Comparison of ENCODE assay signal across 7 mouse cellular contexts in the genomic region with DNA sequence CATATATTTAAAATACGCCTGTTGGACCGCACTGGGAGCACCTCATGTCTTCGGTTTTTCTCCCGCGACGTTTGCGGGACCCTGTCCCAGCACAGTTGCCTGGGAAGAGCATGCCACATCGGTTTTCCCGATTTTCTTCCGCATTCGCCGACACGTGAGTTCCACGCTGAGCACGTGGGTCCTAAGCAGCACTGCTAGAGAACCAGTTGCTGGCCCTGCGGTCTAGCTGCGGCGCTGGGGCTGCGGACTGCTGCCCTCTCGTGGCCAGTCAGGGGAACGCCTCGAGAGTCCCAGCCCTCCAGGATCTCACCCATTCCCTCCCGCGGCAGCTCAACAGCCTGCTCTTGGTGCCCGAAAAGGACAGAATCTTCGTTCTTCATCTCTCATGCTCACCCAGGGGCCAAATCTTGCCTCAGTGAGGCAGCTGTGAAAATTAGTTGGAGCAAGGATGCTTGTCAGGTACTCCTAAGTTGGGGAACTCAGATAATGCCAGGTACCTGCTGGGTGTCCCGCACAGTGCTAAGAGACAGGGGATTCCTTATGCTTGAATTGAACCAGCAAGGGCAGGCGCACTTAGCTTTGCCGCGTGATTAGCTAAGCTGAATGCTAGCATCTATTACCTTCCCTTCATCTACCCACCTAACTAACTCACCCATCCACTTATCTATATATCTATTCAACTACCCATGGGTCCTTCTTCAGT. TPM values are rescaled to one million over a fixed set of nuclear protein-coding genes. Genes with fewer than 3 reads are reported as not detected.
DNase-seq lines count a peak whose midpoint lies in the region; ATAC-seq and TF ChIP-seq lines count a peak whose summit lies in the region.

No protein-coding gene starts in this region.

- peak; percentile 77 for DNase-seq in adrenal gland, adult 8-10 months
- peak; percentile 77 for DNase-seq in embryo, embryonic 11.5 days (ENCODE audit: low read depth, low spot score)
- peak; percentile 74 to 82 for DNase-seq in gastrocnemius, postnatal 4 days (ENCODE audit: low spot score in 2 of 2)
- DNase-seq in limb, embryonic 11.5 days (ENCODE audit: low spot score), result peak; percentile 90
- peak; percentile 92 for DNase-seq in midbrain, embryonic 14.5 days
- DNase-seq in spleen, adult 18-20 months, result peak; percentile 67 to 80

- H3K27ac ChIP-seq in intestine, postnatal 0 days (ENCODE audit: low read depth, low read length), result no peak overlapping the region
- no peak overlapping the region for H3K27ac ChIP-seq in limb, embryonic 11.5 days (replicated peaks; ENCODE audit: low read depth, low read length)
- no peak overlapping the region for H3K27ac ChIP-seq in midbrain, embryonic 14.5 days (replicated peaks; ENCODE audit: low read depth, low read length)

- peak; percentile 86 for ATAC-seq in intestine, postnatal 0 days
- ATAC-seq in limb, embryonic 11.5 days (ENCODE audit: insufficient number of reproducible peaks, low FRiP score, low TSS enrichment, low read depth), result peak; percentile 68; the same call in 1 of the 2 replicates
- peak; percentile 87 for ATAC-seq in midbrain, embryonic 14.5 days (ENCODE audit: low FRiP score, low TSS enrichment)

- H3K27me3 ChIP-seq in intestine, postnatal 0 days (replicated peaks; ENCODE audit: control insufficient read depth, insufficient read depth, low read length), result no peaks in the 10 kb centered on the region
- H3K27me3 ChIP-seq in limb, embryonic 11.5 days (ENCODE audit: control insufficient read depth, insufficient read depth, low read length), result 0 out of 2 replicates have a peak, but pooled peaks cover 2% of the 10 kb centered on the region
- peaks cover 12% of the 10 kb centered on the region; the same call in 1 of the 2 replicates for H3K27me3 ChIP-seq in midbrain, embryonic 14.5 days (ENCODE audit: control insufficient read depth, insufficient read depth, low read length)

- H3K9me3 ChIP-seq in intestine, postnatal 0 days (ENCODE audit: control insufficient read depth), result no peaks in the 10 kb centered on the region
- no peaks in the 10 kb centered on the region for H3K9me3 ChIP-seq in limb, embryonic 11.5 days (ENCODE audit: control insufficient read depth, low read length)
- no peaks in the 10 kb centered on the region for H3K9me3 ChIP-seq in midbrain, embryonic 14.5 days (ENCODE audit: control insufficient read depth, low read length)

- H3K4me3 ChIP-seq in intestine, postnatal 0 days (ENCODE audit: low read depth, low read length), result peak overlapping the region; percentile 45
- peak overlapping the region; percentile 14; the same call in 1 of the 2 replicates for H3K4me3 ChIP-seq in limb, embryonic 11.5 days (ENCODE audit: low read depth, low read length)
- peak overlapping the region; percentile 34 for H3K4me3 ChIP-seq in midbrain, embryonic 14.5 days (replicated peaks; ENCODE audit: low read depth, low read length)

- TF ChIP-seq CTCF in intestine, postnatal 0 days (IDR thresholded peaks at IDR 0.05; ENCODE audit: low read depth), result peak; percentile 100

- H3K36me3 ChIP-seq in intestine, postnatal 0 days (ENCODE audit: control insufficient read depth, insufficient read depth), result no peaks in the 10 kb centered on the region
- H3K36me3 ChIP-seq in limb, embryonic 11.5 days (ENCODE audit: control insufficient read depth, insufficient read depth, low read length), result no peaks in the 10 kb centered on the region
- no peaks in the 10 kb centered on the region for H3K36me3 ChIP-seq in midbrain, embryonic 14.5 days (ENCODE audit: control insufficient read depth, insufficient read depth, low read length)

- WGBS in intestine, postnatal 0 days, result 9% methylated on average over 30 of the region's 30 CpGs
- WGBS in limb, embryonic 11.5 days, result 11% methylated on average over 30 of the region's 30 CpGs
- WGBS in midbrain, embryonic 14.5 days, result 11% methylated on average over 30 of the region's 30 CpGs

- no peak overlapping the region for H3K9ac ChIP-seq in intestine, postnatal 0 days (ENCODE audit: low read depth, low read length)
- no peak overlapping the region for H3K9ac ChIP-seq in limb, embryonic 11.5 days (ENCODE audit: low read length)
- peak overlapping the region; percentile 0; the same call in 1 of the 2 replicates for H3K9ac ChIP-seq in midbrain, embryonic 14.5 days (replicated peaks; ENCODE audit: low read length)

- H3K4me1 ChIP-seq in intestine, postnatal 0 days (replicated peaks; ENCODE audit: control insufficient read depth, insufficient read depth, low read length), result peaks cover 8% of the 10 kb centered on the region; the same call in 1 of the 2 replicates
- 0 out of 2 replicates have a peak, but pooled peaks cover 2% of the 10 kb centered on the region for H3K4me1 ChIP-seq in limb, embryonic 11.5 days (ENCODE audit: control insufficient read depth, insufficient read depth, low read length)
- H3K4me1 ChIP-seq in midbrain, embryonic 14.5 days (ENCODE audit: control insufficient read depth, insufficient read depth, low read length), result peaks cover 12% of the 10 kb centered on the region

- peak overlapping the region; percentile 71 for H3K4me2 ChIP-seq in intestine, postnatal 0 days (replicated peaks; ENCODE audit: low read depth)
- peak overlapping the region; percentile 46 for H3K4me2 ChIP-seq in limb, embryonic 11.5 days (ENCODE audit: low read depth, severe bottlenecking)
- peak overlapping the region; percentile 61 for H3K4me2 ChIP-seq in midbrain, embryonic 14.5 days (ENCODE audit: low read length)

RNA-seq across cellular contexts. Expression of a gene that starts 30.7 kb away (rescaled TPM):
- 1 to 10 TPM; 1.0 to 3.2 (median 1.6) TPM for total RNA-seq in adrenal gland, adult 8-10 months (2022)
- total RNA-seq in gastrocnemius, postnatal 4 days (2021), result 1 to 10 TPM; 6.1 to 8.5 TPM
- polyA plus RNA-seq in intestine, postnatal 0 days (2015; fragmentation: Nextera tagmentation; extraction: Ambion mirVana), result 0.94 and 1.4 TPM in 2 replicates
- polyA plus RNA-seq in limb, embryonic 11.5 days (2014; fragmentation: Nextera tagmentation; extraction: Ambion mirVana), result 7.3 and 9.8 TPM in 2 replicates
- 1.2 and 2.3 TPM in 2 replicates for polyA plus RNA-seq in midbrain, embryonic 14.5 days (2014; fragmentation: Nextera tagmentation; extraction: Ambion mirVana)

RNA-seq across cellular contexts. Expression of a gene that starts 41.4 kb away (rescaled TPM):
- total RNA-seq in adrenal gland, adult 8-10 months (2022), result not detected
- not detected for total RNA-seq in gastrocnemius, postnatal 4 days (2021)
- 0.08 and 0.58 TPM in 2 replicates for polyA plus RNA-seq in intestine, postnatal 0 days (2015; fragmentation: Nextera tagmentation; extraction: Ambion mirVana)
- polyA plus RNA-seq in limb, embryonic 11.5 days (2014; fragmentation: Nextera tagmentation; extraction: Ambion mirVana), result 0.16 TPM in 1 of 2 replicates, not detected in the other
- not detected in 2 replicates for polyA plus RNA-seq in midbrain, embryonic 14.5 days (2014; fragmentation: Nextera tagmentation; extraction: Ambion mirVana)

RNA-seq across cellular contexts. Expression of a gene that starts 46.7 kb away (rescaled TPM):
- total RNA-seq in adrenal gland, adult 8-10 months (2022), result 10 to 100 TPM; 46.9 to 60.1 (median 53.5) TPM
- total RNA-seq in gastrocnemius, postnatal 4 days (2021), result 10 to 100 TPM in 1 of 2 experiments, 1 to 10 TPM in 1; 9.6 to 10.9 TPM
- polyA plus RNA-seq in intestine, postnatal 0 days (2015; fragmentation: Nextera tagmentation; extraction: Ambion mirVana), result 11.2 and 11.6 TPM in 2 replicates
- polyA plus RNA-seq in limb, embryonic 11.5 days (2014; fragmentation: Nextera tagmentation; extraction: Ambion mirVana), result 4.7 and 5.0 TPM in 2 replicates
- polyA plus RNA-seq in midbrain, embryonic 14.5 days (2014; fragmentation: Nextera tagmentation; extraction: Ambion mirVana), result 18.2 and 24.0 TPM in 2 replicates

RNA-seq across cellular contexts. Expression of a gene that starts 53.2 kb away (rescaled TPM):
- total RNA-seq in adrenal gland, adult 8-10 months (2022), result 100 to 1,000 TPM; 151 to 162 (median 155) TPM
- total RNA-seq in gastrocnemius, postnatal 4 days (2021), result 10 to 100 TPM; 90.4 to 92.8 TPM
- polyA plus RNA-seq in intestine, postnatal 0 days (2015; fragmentation: Nextera tagmentation; extraction: Ambion mirVana), result 287 and 304 TPM in 2 replicates
- 164 and 170 TPM in 2 replicates for polyA plus RNA-seq in limb, embryonic 11.5 days (2014; fragmentation: Nextera tagmentation; extraction: Ambion mirVana)
- 99.2 and 108 TPM in 2 replicates for polyA plus RNA-seq in midbrain, embryonic 14.5 days (2014; fragmentation: Nextera tagmentation; extraction: Ambion mirVana)

RNA-seq across cellular contexts. Expression of a gene that starts 54.9 kb away (rescaled TPM):
- total RNA-seq in adrenal gland, adult 8-10 months (2022), result 10 to 100 TPM; 19.7 to 36.9 (median 26.9) TPM
- total RNA-seq in gastrocnemius, postnatal 4 days (2021), result 10 to 100 TPM; 20.8 to 23.8 TPM
- polyA plus RNA-seq in intestine, postnatal 0 days (2015; fragmentation: Nextera tagmentation; extraction: Ambion mirVana), result 0.35 and 0.39 TPM in 2 replicates
- polyA plus RNA-seq in limb, embryonic 11.5 days (2014; fragmentation: Nextera tagmentation; extraction: Ambion mirVana), result 3.1 and 3.5 TPM in 2 replicates
- polyA plus RNA-seq in midbrain, embryonic 14.5 days (2014; fragmentation: Nextera tagmentation; extraction: Ambion mirVana), result 5.5 and 9.7 TPM in 2 replicates
